Mouse (Mus musculus) ES-Bruce4 (cell line): ENCODE results near the gene Klhdc4.

Experiments used
- CTCF ChIP-seq: IDR thresholded peaks from one replicate; pipeline ENCODE4 v1.8.1; 2011; ENCODE audit warnings: low read depth, low read length
- POLR2A ChIP-seq: IDR thresholded peaks from one replicate; pipeline ENCODE4 v1.8.1; 2011; ENCODE audit warnings: low read length; ENCODE audit not compliant: insufficient read depth

- TF ChIP-seq POLR2A: no peak
- peak; percentile 98 for TF ChIP-seq CTCF
Measured at GRCm38 (mm10) chr8:121841242-121841641, 11.9 kb upstream of the Klhdc4 start.
